Mouse (Mus musculus) MEL (cell line): ENCODE measurements around the gene 1700029I15Rik. TPM values are rescaled to one million over a fixed set of nuclear protein-coding genes. Genes with fewer than 3 reads are reported as not detected.

Source experiments
- DNase-seq: peaks from one replicate; pipeline ENCODE4 v3.0.0; 2011; ENCODE audit warnings: low read depth, low spot score
- H3K27ac ChIP-seq: 2 replicates; pipeline ENCODE4 v1.5.1; 2012; ENCODE audit warnings: low read depth, mild to moderate bottlenecking, control low read depth, low read length, moderate library complexity; ENCODE audit not compliant: control insufficient read depth
- H3K27me3 ChIP-seq, 2 experiments: fragments of 150-350 bp in 1 of 2; sonication (generic) in 1 of 2; 2 replicates each; pipeline ENCODE4 v1.6.1; 2012; ENCODE audit warnings: low read length in 2 of 2, mild to moderate bottlenecking in 2 of 2, improper control_type of control experiment in 1 of 2, moderate library complexity in 1 of 2; ENCODE audit not compliant: insufficient read depth in 2 of 2, control insufficient read depth in 1 of 2
- H3K36me3 ChIP-seq, 2 experiments: 2 replicates each; pipeline ENCODE4 v1.6.1; 2012 to 2014; ENCODE audit warnings: low read length in 2 of 2, improper control_type of control experiment in 1 of 2, inconsistent platforms in 1 of 2, mild to moderate bottlenecking in 1 of 2; ENCODE audit not compliant: insufficient read depth in 2 of 2, control insufficient read depth in 1 of 2
- H3K4me1 ChIP-seq, 2 experiments: fragments of 150-350 bp in 1 of 2; sonication (generic) in 1 of 2; 2 replicates each; pipeline ENCODE4 v1.6.1; 2012; ENCODE audit warnings: low read length in 2 of 2, improper control_type of control experiment in 1 of 2, mild to moderate bottlenecking in 1 of 2; ENCODE audit not compliant: insufficient read depth in 2 of 2, control insufficient read depth in 1 of 2
- H3K4me3 ChIP-seq, 2 experiments: fragments of 150-350 bp in 1 of 2; sonication (generic) in 1 of 2; 2 replicates each; pipeline ENCODE4 v1.5.1; 2012; ENCODE audit warnings: low read depth in 2 of 2, low read length in 2 of 2, mild to moderate bottlenecking in 2 of 2, moderate library complexity in 2 of 2, control low read depth in 1 of 2, improper control_type of control experiment in 1 of 2; ENCODE audit not compliant: control insufficient read depth in 1 of 2, insufficient read depth in 1 of 2
- H3K79me2 ChIP-seq: 2 replicates; pipeline ENCODE4 v1.6.1; 2012; ENCODE audit warnings: mild to moderate bottlenecking, low read length, moderate library complexity; ENCODE audit not compliant: control insufficient read depth, poor library complexity, insufficient read depth
- H3K9ac ChIP-seq: 2 replicates; pipeline ENCODE4 v1.6.1; 2012; ENCODE audit warnings: low read depth, mild to moderate bottlenecking, control low read depth, low read length, moderate library complexity; ENCODE audit not compliant: control insufficient read depth, poor library complexity, severe bottlenecking
- H3K9me3 ChIP-seq: fragments of 150-350 bp; sonication (generic); replicated peaks from 2 replicates; pipeline ENCODE4 v1.6.1; 2012; ENCODE audit warnings: mild to moderate bottlenecking, low read length, improper control_type of control experiment, moderate library complexity; ENCODE audit not compliant: insufficient read depth
- BHLHE40 ChIP-seq: IDR thresholded peaks from 2 replicates; pipeline ENCODE4 v1.6.1; 2012; ENCODE audit warnings: low read depth, mild to moderate bottlenecking, inconsistent platforms, low read length, improper control_type of control experiment, borderline replicate concordance
- CHD1 ChIP-seq: IDR thresholded peaks from 2 replicates; pipeline ENCODE4 v1.6.1; 2012; ENCODE audit warnings: low read depth, mild to moderate bottlenecking, inconsistent platforms, low read length, improper control_type of control experiment
- CHD2 ChIP-seq: IDR thresholded peaks from 2 replicates; pipeline ENCODE4 v1.6.1; 2011; ENCODE audit warnings: low read length, improper control_type of control experiment
- CTCF ChIP-seq, 3 experiments: IDR thresholded peaks in 2 of 3; conservative IDR thresholded peaks in 1 of 3; 2 replicates each; pipeline ENCODE4 v1.5.1; 2011 to 2012; ENCODE audit warnings: low read length in 3 of 3, low read depth in 2 of 3, mild to moderate bottlenecking in 2 of 3, improper control_type of control experiment in 1 of 3, inconsistent platforms in 1 of 3, mixed read lengths in 1 of 3, moderate library complexity in 1 of 3; ENCODE audit not compliant: control insufficient read depth in 1 of 3, insufficient read depth in 1 of 3, poor library complexity in 1 of 3, severe bottlenecking in 1 of 3
- E2F4 ChIP-seq: IDR thresholded peaks from 2 replicates; pipeline ENCODE4 v1.6.1; 2011; ENCODE audit warnings: low read depth, low read length, improper control_type of control experiment, borderline replicate concordance
- ELF1 ChIP-seq: IDR thresholded peaks from 2 replicates; pipeline ENCODE4 v1.6.1; 2014; ENCODE audit warnings: low read depth, mild to moderate bottlenecking, inconsistent platforms, low read length, improper control_type of control experiment, moderate library complexity
- EP300 ChIP-seq, 2 experiments: IDR thresholded peaks; 2 replicates each; pipeline ENCODE4 v1.6.1; 2011; ENCODE audit warnings: improper control_type of control experiment in 2 of 2, low read length in 2 of 2, low read depth in 1 of 2, mild to moderate bottlenecking in 1 of 2
- ETS1 ChIP-seq: IDR thresholded peaks from 2 replicates; pipeline ENCODE4 v1.6.1; 2012; ENCODE audit warnings: low read depth, mild to moderate bottlenecking, inconsistent platforms, low read length, improper control_type of control experiment, moderate library complexity
- GABPA ChIP-seq: IDR thresholded peaks from 2 replicates; pipeline ENCODE4 v1.6.1; 2012; ENCODE audit warnings: low read depth, mild to moderate bottlenecking, inconsistent platforms, low read length, improper control_type of control experiment, moderate library complexity
- GATA1 ChIP-seq: IDR thresholded peaks from 2 replicates; pipeline ENCODE4 v1.6.1; 2011; ENCODE audit warnings: low read depth, low read length, improper control_type of control experiment
- HCFC1 ChIP-seq: IDR thresholded peaks from 2 replicates; pipeline ENCODE4 v1.6.1; 2012; ENCODE audit warnings: low read depth, mild to moderate bottlenecking, inconsistent platforms, low read length, improper control_type of control experiment, moderate library complexity
- JUND ChIP-seq: IDR thresholded peaks from 2 replicates; pipeline ENCODE4 v1.6.1; 2011; ENCODE audit warnings: low read depth, mild to moderate bottlenecking, improper control_type of control experiment, low read length
- KAT2A ChIP-seq: conservative IDR thresholded peaks from 2 replicates; pipeline ENCODE4 v1.6.1; 2012; ENCODE audit warnings: low read depth, low read length, improper control_type of control experiment, inconsistent platforms
- MAFK ChIP-seq: IDR thresholded peaks from 2 replicates; pipeline ENCODE4 v1.6.1; 2011; ENCODE audit warnings: low read depth, mild to moderate bottlenecking, low read length, improper control_type of control experiment, borderline replicate concordance
- MAZ ChIP-seq: IDR thresholded peaks from 2 replicates; pipeline ENCODE4 v1.6.1; 2012; ENCODE audit warnings: low read depth, mild to moderate bottlenecking, inconsistent platforms, low read length, improper control_type of control experiment
- MXI1 ChIP-seq: IDR thresholded peaks from 2 replicates; pipeline ENCODE4 v1.6.1; 2011; ENCODE audit warnings: mild to moderate bottlenecking, low read depth, low read length, improper control_type of control experiment
- MYB ChIP-seq: IDR thresholded peaks from 2 replicates; pipeline ENCODE4 v1.6.1; 2011; ENCODE audit warnings: mild to moderate bottlenecking, low read depth, low read length, improper control_type of control experiment
- MYC ChIP-seq: IDR thresholded peaks from 2 replicates; pipeline ENCODE4 v1.6.1; 2011; ENCODE audit warnings: low read depth, mild to moderate bottlenecking, low read length, improper control_type of control experiment, moderate library complexity
- NELFE ChIP-seq: IDR thresholded peaks from 2 replicates; pipeline ENCODE4 v1.6.1; 2011; ENCODE audit warnings: low read depth, low read length, improper control_type of control experiment
- POLR2A ChIP-seq, 2 experiments: IDR thresholded peaks; 2 replicates each; pipeline ENCODE4 v1.6.1; 2011 to 2012; ENCODE audit warnings: low read length in 2 of 2, mild to moderate bottlenecking in 2 of 2, control low read depth in 1 of 2, improper control_type of control experiment in 1 of 2, low read depth in 1 of 2, moderate library complexity in 1 of 2; ENCODE audit not compliant: control insufficient read depth in 1 of 2, insufficient read depth in 1 of 2, poor library complexity in 1 of 2
- POLR2AphosphoS2 ChIP-seq: IDR thresholded peaks from 2 replicates; pipeline ENCODE4 v1.6.1; 2011; ENCODE audit warnings: low read length, improper control_type of control experiment
- RAD21 ChIP-seq: IDR thresholded peaks from 2 replicates; pipeline ENCODE4 v1.6.1; 2011; ENCODE audit warnings: mild to moderate bottlenecking, low read depth, low read length, improper control_type of control experiment
- SMC3 ChIP-seq: IDR thresholded peaks from 2 replicates; pipeline ENCODE4 v1.6.1; 2011; ENCODE audit warnings: low read depth, low read length, improper control_type of control experiment
- TBP ChIP-seq: IDR thresholded peaks from 2 replicates; pipeline ENCODE4 v1.8.0; 2011; ENCODE audit warnings: low read depth, low read length, improper control_type of control experiment
- TCF12 ChIP-seq: IDR thresholded peaks from 2 replicates; pipeline ENCODE4 v1.6.1; 2014; ENCODE audit warnings: low read depth, mild to moderate bottlenecking, inconsistent platforms, low read length, improper control_type of control experiment, moderate library complexity
- UBTF ChIP-seq: IDR thresholded peaks from 2 replicates; pipeline ENCODE4 v1.6.1; 2012; ENCODE audit warnings: low read depth, mild to moderate bottlenecking, inconsistent platforms, low read length, improper control_type of control experiment, moderate library complexity, borderline replicate concordance; ENCODE audit not compliant: insufficient read depth
- USF2 ChIP-seq, 2 experiments: IDR thresholded peaks; 2 replicates each; pipeline ENCODE4 v1.6.1; 2011 to 2012; ENCODE audit warnings: improper control_type of control experiment in 2 of 2, low read length in 2 of 2, borderline replicate concordance in 1 of 2, inconsistent platforms in 1 of 2, low read depth in 1 of 2, mild to moderate bottlenecking in 1 of 2; ENCODE audit not compliant: insufficient read depth in 1 of 2
- ZKSCAN1 ChIP-seq: IDR thresholded peaks from 2 replicates; pipeline ENCODE4 v1.6.1; 2012; ENCODE audit warnings: low read depth, mild to moderate bottlenecking, inconsistent platforms, low read length, improper control_type of control experiment, moderate library complexity
- ZMIZ1 ChIP-seq: IDR thresholded peaks from 2 replicates; pipeline ENCODE4 v1.6.1; 2012; ENCODE audit warnings: low read depth, mild to moderate bottlenecking, inconsistent platforms, low read length, improper control_type of control experiment, moderate library complexity
- polyA plus RNA-seq, 2 experiments: library from polyadenylated mRNA; stranded (reverse) in 1 of 2; unstranded in 1 of 2; fragments of >175 nt in 1 of 2; fragments of >200 nt in 1 of 2; gene quantifications; 2 replicates each; pipeline versions ENCODE4 v1.2.1 to v1.2.4; 2012; ENCODE audit warnings: low replicate concordance in 2 of 2, low read depth in 1 of 2; ENCODE audit not compliant: insufficient read length in 2 of 2, insufficient read depth in 1 of 2, missing spikeins in 1 of 2
- total RNA-seq: library from RNA; depleted of rRNA; stranded (reverse); fragments of 300-350 nt; gene quantifications from 2 replicates; pipeline ENCODE4 v1.2.3, GENCODE M21; 2012; rRNA removed

Gene 1700029I15Rik
- total RNA-seq (0.65 and 0.98 TPM in 2 replicates), polyA plus RNA-seq (1 to 10 TPM in 1 of 2 experiments, not detected in 1; 3.2 TPM)

DNA sequence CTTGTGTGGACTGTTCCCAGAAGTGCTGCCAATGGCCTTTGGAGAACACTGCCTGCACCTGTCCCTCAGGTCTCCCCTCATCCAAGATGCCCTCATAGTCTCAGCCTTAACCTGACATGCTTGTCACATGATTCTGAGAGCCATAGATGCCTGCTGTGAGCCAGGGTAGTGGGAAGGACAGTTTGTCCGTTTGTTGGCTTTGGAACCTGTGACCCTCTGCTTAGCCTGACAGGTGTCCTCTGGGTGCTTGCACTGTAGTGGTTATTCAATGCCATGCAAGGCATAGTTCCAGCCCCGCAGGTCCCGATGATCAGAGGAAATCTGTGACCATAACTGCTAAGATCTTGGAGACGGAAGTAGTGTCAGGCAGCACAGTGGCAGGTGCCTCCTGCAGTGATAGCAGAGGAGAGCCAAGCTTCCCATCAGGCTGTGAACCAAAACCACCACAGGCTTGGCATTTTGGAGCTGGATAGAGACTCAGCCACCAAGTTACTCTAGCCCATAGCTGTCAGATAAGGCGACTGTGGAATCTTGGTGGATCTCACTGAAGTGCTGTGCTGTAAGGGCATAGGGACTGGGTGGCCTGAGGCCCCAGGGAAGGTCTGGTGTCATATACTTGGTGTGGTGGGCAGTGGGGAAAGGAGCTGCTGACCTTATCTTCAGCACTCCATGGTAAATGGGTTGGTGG is at the start of gene 1700029I15Rik:
TSS of gene 1700029I15Rik (plus strand) at position 638 of the 688 bp plus-strand sequence.
- Histone ChIP-seq H3K9me3 (no peaks in the 10 kb centered on the region), H3K36me3 (no peaks in the 10 kb centered on the region; a peak in 1 of 4 replicates), H3K9ac (no peak within 1 kb of the TSS)
- TF ChIP-seq MAFK (no peak), CHD2 (no peak), SMC3 (no peak), TBP (no peak), RAD21 (no peak), BHLHE40 (no peak), JUND (no peak), MYC (no peak), MXI1 (no peak), POLR2AphosphoS2 (no peak), POLR2A (IDR thresholded peaks at IDR 0.05; ENCODE audit: control insufficient read depth in 1 of 2, insufficient read depth in 1 of 2, low read depth in 1 of 2, low read length in 2 of 2, poor library complexity in 1 of 2) (no peak), HCFC1 (no peak), CHD1 (no peak), CTCF (IDR thresholded peaks at IDR 0.05 in 2 of 3, conservative IDR thresholded peaks at IDR 0.05 in 1 of 3; ENCODE audit: control insufficient read depth in 1 of 3, insufficient read depth in 1 of 3, low read depth in 2 of 3, low read length in 3 of 3, poor library complexity in 1 of 3, severe bottlenecking in 1 of 3) (no peak), GATA1 (no peak), MYB (no peak), MAZ (no peak)
- TF ChIP-seq, all 39 proteins: peak for 0
- no peak within 1 kb of the TSS for H3K4me3 ChIP-seq
- H3K27ac ChIP-seq, result no peak within 1 kb of the TSS
- no peaks in the 10 kb centered on the region for H3K79me2 ChIP-seq
- H3K27me3 ChIP-seq, result no peaks in the 10 kb centered on the region
- no peaks in the 10 kb centered on the region for H3K4me1 ChIP-seq
- DNase-seq, result no peak

- no peaks in the 10 kb centered on the region for H3K27me3 ChIP-seq
- H3K4me1 ChIP-seq, result no peaks in the 10 kb centered on the region
- TF ChIP-seq JUND (no peak), TBP (no peak), ETS1 (no peak), POLR2A (IDR thresholded peaks at IDR 0.05; ENCODE audit: control insufficient read depth in 1 of 2, insufficient read depth in 1 of 2, low read depth in 1 of 2, low read length in 2 of 2, poor library complexity in 1 of 2) (no peak), ZKSCAN1 (no peak), MXI1 (no peak), ELF1 (no peak), NELFE (no peak), USF2 (IDR thresholded peaks at IDR 0.05; ENCODE audit: borderline replicate concordance in 1 of 2, insufficient read depth in 1 of 2, low read depth in 1 of 2, low read length in 2 of 2) (no peak), KAT2A (no peak), ZMIZ1 (no peak), EP300 (IDR thresholded peaks at IDR 0.05; ENCODE audit: low read depth in 1 of 2, low read length in 2 of 2) (no peak), CHD2 (no peak), UBTF (no peak), TCF12 (no peak), CHD1 (no peak), E2F4 (no peak), GABPA (no peak), POLR2AphosphoS2 (no peak)
- no peak overlapping the region for H3K4me3 ChIP-seq
- H3K9me3 ChIP-seq, result no peaks in the 10 kb centered on the region
- no peaks in the 10 kb centered on the region for H3K36me3 ChIP-seq
- no peaks in the 10 kb centered on the region for H3K79me2 ChIP-seq
- H3K9ac ChIP-seq, result no peak overlapping the region
- H3K27ac ChIP-seq, result no peak overlapping the region
- no peak for DNase-seq
These were observed 39.9 kb upstream of the 1700029I15Rik start for GRCm38 (mm10) chr2:92342418-92342817.
